Mouse (Mus musculus): ENCODE data around the gene Amh. TPM values are rescaled to one million over a fixed set of nuclear protein-coding genes. Genes with fewer than 3 reads are reported as not detected.

The Amh gene
- polyA plus RNA-seq, 1 experiment from 2014 or later, result 0.09 TPM

GRCm38 (mm10) chr10:80799070-80799566 lies 5.9 kb upstream of the Amh start:
- Histone ChIP-seq H3K9ac (peak overlapping the region; percentile 98), H3K36me3 (peaks cover 57% of the 10 kb centered on the region), H3K27ac (peak overlapping the region; percentile 98), H3K4me3 (peak overlapping the region; percentile 91), H3K4me2 (peak overlapping the region; percentile 79), H3K4me1 (peaks cover 26% of the 10 kb centered on the region), H3K9me3 (no peaks in the 10 kb centered on the region), H3K27me3 (no peaks in the 10 kb centered on the region)
- ATAC-seq (ENCODE audit: borderline replicate concordance, extremely low read depth, low FRiP score, low TSS enrichment), result no peak
- under 1% methylated on average over 18 of the region's 18 CpGs for WGBS

- peaks cover 25% of the 10 kb centered on the region for H3K4me1 ChIP-seq
- no peak overlapping the region for H3K9ac ChIP-seq
- H3K27me3 ChIP-seq, result peaks cover 10% of the 10 kb centered on the region; the same call in 1 of the 2 replicates
- H3K27ac ChIP-seq, result no peak overlapping the region
- no peak overlapping the region for H3K4me3 ChIP-seq
- peaks cover 45% of the 10 kb centered on the region for H3K36me3 ChIP-seq
- ATAC-seq (ENCODE audit: borderline replicate concordance, extremely low read depth, low FRiP score, low TSS enrichment), result no peak
- H3K9me3 ChIP-seq, result no peaks in the 10 kb centered on the region
- no peak overlapping the region for H3K4me2 ChIP-seq
- 82% methylated on average over 10 of the region's 10 CpGs for WGBS
These were observed 2.7 kb upstream of the Amh start for GRCm38 (mm10) chr10:80802204-80802912.

GRCm38 (mm10) chr10:80802996-80803395 lies 2.0 kb upstream of the Amh start:
- H3K9ac ChIP-seq, result no peak overlapping the region
- H3K27me3 ChIP-seq, result peaks cover 10% of the 10 kb centered on the region; the same call in 1 of the 2 replicates
- H3K36me3 ChIP-seq, result peaks cover 45% of the 10 kb centered on the region
- H3K4me3 ChIP-seq, result no peak overlapping the region
- no peak overlapping the region for H3K27ac ChIP-seq
- WGBS, result 74% methylated on average over 3 of the region's 3 CpGs
- no peaks in the 10 kb centered on the region for H3K9me3 ChIP-seq
- H3K4me2 ChIP-seq, result no peak overlapping the region
- no peak for ATAC-seq (ENCODE audit: borderline replicate concordance, extremely low read depth, low FRiP score, low TSS enrichment)
- peaks cover 30% of the 10 kb centered on the region for H3K4me1 ChIP-seq

GRCm38 (mm10) chr10:80804340-80804739 lies 703 bp upstream of the Amh start:
- no peak overlapping the region for H3K27ac ChIP-seq
- no peak overlapping the region for H3K4me3 ChIP-seq
- no peak for ATAC-seq (ENCODE audit: borderline replicate concordance, extremely low read depth, low FRiP score, low TSS enrichment)
- no peak overlapping the region for H3K4me2 ChIP-seq
- peaks cover 23% of the 10 kb centered on the region; the same call in 1 of the 2 replicates for H3K27me3 ChIP-seq
- no peak overlapping the region for H3K9ac ChIP-seq
- H3K4me1 ChIP-seq, result peaks cover 43% of the 10 kb centered on the region
- 94% methylated on average over 2 of the region's 2 CpGs for WGBS
- H3K36me3 ChIP-seq, result peaks cover 45% of the 10 kb centered on the region
- H3K9me3 ChIP-seq, result no peaks in the 10 kb centered on the region

- ATAC-seq (ENCODE audit: borderline replicate concordance, extremely low read depth, low FRiP score, low TSS enrichment), result no peak
- peaks cover 32% of the 10 kb centered on the region for H3K27me3 ChIP-seq
- H3K9ac ChIP-seq, result no peak overlapping the region
- no peak overlapping the region for H3K27ac ChIP-seq
- H3K4me1 ChIP-seq, result peaks cover 38% of the 10 kb centered on the region
- H3K4me3 ChIP-seq, result no peak overlapping the region
- no peaks in the 10 kb centered on the region for H3K9me3 ChIP-seq
- H3K4me2 ChIP-seq, result no peak overlapping the region
- peaks cover 45% of the 10 kb centered on the region for H3K36me3 ChIP-seq
- 71% methylated on average over 5 of the region's 5 CpGs for WGBS
These were observed 279 bp downstream of the Amh start for GRCm38 (mm10) chr10:80805322-80805721.

- no peak overlapping the region for H3K9ac ChIP-seq
- no peak overlapping the region for H3K4me3 ChIP-seq
- H3K4me1 ChIP-seq, result peaks cover 36% of the 10 kb centered on the region
- H3K27ac ChIP-seq, result no peak overlapping the region
- no peak overlapping the region for H3K4me2 ChIP-seq
- WGBS, result 9% methylated on average over 3 of the region's 3 CpGs
- peak; percentile 9; the same call in 1 of the 2 replicates for ATAC-seq (ENCODE audit: borderline replicate concordance, extremely low read depth, low FRiP score, low TSS enrichment)
- peaks cover 39% of the 10 kb centered on the region for H3K36me3 ChIP-seq
- peaks cover 32% of the 10 kb centered on the region for H3K27me3 ChIP-seq
- H3K9me3 ChIP-seq, result no peaks in the 10 kb centered on the region
These were observed 882 bp downstream of the Amh start for GRCm38 (mm10) chr10:80805925-80806324.

GRCm38 (mm10) chr10:80806341-80807056 lies 1.5 kb downstream of the Amh start:
- peak overlapping the region; percentile 58 for H3K9ac ChIP-seq
- ATAC-seq (ENCODE audit: borderline replicate concordance, extremely low read depth, low FRiP score, low TSS enrichment), result no peak
- 41% methylated on average over 34 of the region's 34 CpGs for WGBS

GRCm38 (mm10) chr10:80807057-80807627 lies 2.1 kb downstream of the Amh start:
- Histone ChIP-seq H3K9me3 (no peaks in the 10 kb centered on the region), H3K4me3 (peak overlapping the region; percentile 42), H3K27ac (peak overlapping the region; percentile 71), H3K36me3 (peaks cover 27% of the 10 kb centered on the region), H3K4me1 (peaks cover 36% of the 10 kb centered on the region), H3K27me3 (peaks cover 34% of the 10 kb centered on the region), H3K9ac (peak overlapping the region; percentile 58), H3K4me2 (peak overlapping the region; percentile 91)
- 0% methylated on average over 55 of the region's 58 CpGs for WGBS
- peak; percentile 63 for ATAC-seq (ENCODE audit: borderline replicate concordance, extremely low read depth, low FRiP score, low TSS enrichment)

More at GRCm38 (mm10) chr10:80806341-80807056, 1.5 kb downstream of the Amh start:
- Histone ChIP-seq H3K4me3 (peak overlapping the region; percentile 42), H3K27me3 (peaks cover 32% of the 10 kb centered on the region), H3K4me2 (peak overlapping the region; percentile 91), H3K4me1 (peaks cover 36% of the 10 kb centered on the region), H3K36me3 (peaks cover 34% of the 10 kb centered on the region), H3K9me3 (no peaks in the 10 kb centered on the region), H3K27ac (peak overlapping the region; percentile 71)

GRCm38 (mm10) chr10:80808099-80808984 lies 3.3 kb downstream of the Amh start:
- Histone ChIP-seq H3K4me1 (peaks cover 36% of the 10 kb centered on the region), H3K4me2 (peak overlapping the region; percentile 91), H3K9me3 (no peaks in the 10 kb centered on the region), H3K9ac (peak overlapping the region; percentile 33; the same call in 1 of the 2 replicates), H3K27me3 (peaks cover 36% of the 10 kb centered on the region), H3K4me3 (peak overlapping the region; percentile 16), H3K27ac (no peak overlapping the region), H3K36me3 (peaks cover 15% of the 10 kb centered on the region)
- WGBS, result 16% methylated on average over 40 of the region's 40 CpGs
- ATAC-seq (ENCODE audit: borderline replicate concordance, extremely low read depth, low FRiP score, low TSS enrichment), result no peak

GRCm38 (mm10) chr10:80808985-80809632 lies 4.1 kb downstream of the Amh start:
- no peak overlapping the region for H3K27ac ChIP-seq
- 7% methylated on average over 17 of the region's 18 CpGs for WGBS
- H3K4me3 ChIP-seq, result peak overlapping the region; percentile 16
- peak overlapping the region; percentile 33; the same call in 1 of the 2 replicates for H3K9ac ChIP-seq
- H3K4me1 ChIP-seq, result peaks cover 36% of the 10 kb centered on the region
- no peak for ATAC-seq (ENCODE audit: borderline replicate concordance, extremely low read depth, low FRiP score, low TSS enrichment)
- peak overlapping the region; percentile 47 for H3K4me2 ChIP-seq
- H3K27me3 ChIP-seq, result peaks cover 36% of the 10 kb centered on the region
- peaks cover 8% of the 10 kb centered on the region for H3K36me3 ChIP-seq
- H3K9me3 ChIP-seq, result no peaks in the 10 kb centered on the region
